Mouse (Mus musculus): ENCODE results near the gene Gm36864. TPM values are rescaled to one million over a fixed set of nuclear protein-coding genes. Genes with fewer than 3 reads are reported as not detected.
A peak's percentile ranks its signal among the peaks of the same experiment; 100 is the strongest.

The Gm36864 gene
- polyA plus RNA-seq, 1 experiment from 2014 or later: not detected

DNA sequence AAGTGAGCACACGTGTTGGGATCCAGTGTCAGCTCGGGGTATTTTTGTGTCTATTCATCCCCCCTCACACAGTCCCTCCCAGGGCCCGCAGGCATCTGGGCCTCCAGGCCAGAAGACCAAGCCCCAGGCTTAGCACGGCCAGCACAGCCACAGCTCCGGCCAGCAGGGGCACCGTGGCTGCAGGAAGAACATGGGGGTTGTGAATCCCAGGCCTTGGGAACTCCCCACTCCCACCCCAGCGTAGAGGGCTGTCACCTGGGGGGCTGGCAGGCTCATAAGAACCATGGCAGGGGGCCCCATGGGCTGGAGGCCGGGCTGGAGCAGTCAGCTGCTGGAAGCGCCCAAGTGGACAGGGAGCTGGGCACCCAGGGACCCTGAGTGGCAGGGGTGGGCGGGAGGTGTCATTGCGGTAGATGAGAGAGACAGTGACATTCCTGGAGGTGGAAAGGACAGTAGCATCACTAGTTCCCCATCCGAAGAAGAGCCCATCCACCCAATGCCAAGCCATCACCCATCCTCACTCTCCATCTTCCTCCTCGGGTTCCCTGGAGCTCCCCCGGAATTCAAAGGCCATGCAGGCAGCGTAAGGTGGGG is 17.1 kb downstream of the Gm36864 start:
- no peak overlapping the region for H3K27ac ChIP-seq (ENCODE audit: low read length)
- WGBS: 55% methylated on average over 15 of the region's 15 CpGs
- H3K4me2 ChIP-seq (replicated peaks; ENCODE audit: low read depth, low read length): no peak overlapping the region
- no peaks in the 10 kb centered on the region for H3K4me1 ChIP-seq (ENCODE audit: insufficient read depth, low read depth, low read length)
- no peak overlapping the region for H3K4me3 ChIP-seq (ENCODE audit: low read depth, low read length)
- H3K36me3 ChIP-seq (ENCODE audit: insufficient read depth, low read length): no peaks in the 10 kb centered on the region; the same call in 1 of the 2 replicates
- no peak for ATAC-seq
- H3K9ac ChIP-seq (replicated peaks; ENCODE audit: low read depth): no peak overlapping the region
- H3K9me3 ChIP-seq (ENCODE audit: low read length): no peaks in the 10 kb centered on the region
- no peaks in the 10 kb centered on the region for H3K27me3 ChIP-seq (replicated peaks; ENCODE audit: insufficient read depth, low read length)
- no peak for TF ChIP-seq EP300 (IDR thresholded peaks at IDR 0.05)
- TF ChIP-seq CTCF (IDR thresholded peaks at IDR 0.05): no peak
- no peak for DNase-seq (ENCODE audit: low spot score)

GRCm38 (mm10) chr7:44254930-44255329 is 19.0 kb downstream of the Gm36864 start:
- WGBS: 47% methylated on average over 6 of the region's 6 CpGs
- DNase-seq (ENCODE audit: low spot score) (no peak), ATAC-seq (peak; percentile 27; the same call in 1 of the 2 replicates)

DNA sequence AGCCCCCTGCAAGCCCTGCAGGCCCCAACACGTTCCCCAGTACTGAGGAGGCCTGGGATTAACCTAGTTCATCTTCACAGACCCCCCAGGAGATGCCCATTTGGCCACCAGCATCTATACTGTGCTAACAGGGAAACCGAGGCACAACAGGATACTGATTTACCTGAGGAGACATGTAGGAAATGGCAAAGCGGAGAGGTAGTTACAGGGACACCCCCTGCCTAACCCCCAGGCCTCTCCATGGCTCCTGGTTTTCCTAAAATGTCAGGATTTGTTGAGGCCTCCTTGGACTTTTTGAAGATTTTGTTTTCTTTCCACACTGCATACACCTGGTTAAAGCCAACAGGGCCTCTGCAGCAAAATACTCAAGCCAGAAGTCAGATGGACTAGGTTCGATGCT is 21.3 kb downstream of the Gm36864 start, which contains the start of gene Acp4:
TSS of gene Acp4 (minus strand) at position 101 of the 400 bp plus-strand sequence.
- no peaks in the 10 kb centered on the region for H3K27me3 ChIP-seq (replicated peaks; ENCODE audit: insufficient read depth, low read length)
- no peak for TF ChIP-seq CTCF (IDR thresholded peaks at IDR 0.05)
- no peak for TF ChIP-seq EP300 (IDR thresholded peaks at IDR 0.05)
- ATAC-seq (no peak), DNase-seq (ENCODE audit: low spot score) (no peak)
- WGBS: 77% methylated on average over 4 of the region's 4 CpGs
- H3K4me3 ChIP-seq (ENCODE audit: low read depth, low read length): no peak within 1 kb of the TSS
- H3K4me1 ChIP-seq (ENCODE audit: insufficient read depth, low read depth, low read length): no peaks in the 10 kb centered on the region
- H3K4me2 ChIP-seq (replicated peaks; ENCODE audit: low read depth, low read length): no peak within 1 kb of the TSS
- H3K36me3 ChIP-seq (ENCODE audit: insufficient read depth, low read length): no peaks in the 10 kb centered on the region
- H3K27ac ChIP-seq (ENCODE audit: low read length): no peak within 1 kb of the TSS
- no peak within 1 kb of the TSS for H3K9ac ChIP-seq (replicated peaks; ENCODE audit: low read depth)
- no peaks in the 10 kb centered on the region for H3K9me3 ChIP-seq (ENCODE audit: low read length)

More at GRCm38 (mm10) chr7:44254930-44255329, 19.0 kb downstream of the Gm36864 start:
- Histone ChIP-seq H3K4me3 (ENCODE audit: low read depth, low read length) (no peak overlapping the region), H3K4me1 (ENCODE audit: insufficient read depth, low read depth, low read length) (no peaks in the 10 kb centered on the region), H3K36me3 (ENCODE audit: insufficient read depth, low read length) (no peaks in the 10 kb centered on the region; the same call in 1 of the 2 replicates), H3K4me2 (replicated peaks; ENCODE audit: low read depth, low read length) (no peak overlapping the region), H3K27ac (ENCODE audit: low read length) (no peak overlapping the region), H3K9me3 (ENCODE audit: low read length) (no peaks in the 10 kb centered on the region), H3K27me3 (replicated peaks; ENCODE audit: insufficient read depth, low read length) (no peaks in the 10 kb centered on the region), H3K9ac (replicated peaks; ENCODE audit: low read depth) (no peak overlapping the region)
- TF ChIP-seq CTCF (IDR thresholded peaks at IDR 0.05): no peak
- no peak for TF ChIP-seq EP300 (IDR thresholded peaks at IDR 0.05)

GRCm38 (mm10) chr7:44260410-44260809 is 24.4 kb downstream of the Gm36864 start:
- no peak for DNase-seq (ENCODE audit: low spot score)
- no peaks in the 10 kb centered on the region for H3K36me3 ChIP-seq (ENCODE audit: insufficient read depth, low read length)
- no peak overlapping the region for H3K27ac ChIP-seq (ENCODE audit: low read length)
- no peaks in the 10 kb centered on the region for H3K9me3 ChIP-seq (ENCODE audit: low read length)
- ATAC-seq: no peak
- TF ChIP-seq EP300 (IDR thresholded peaks at IDR 0.05): no peak
- TF ChIP-seq CTCF (IDR thresholded peaks at IDR 0.05): no peak
- H3K4me1 ChIP-seq (ENCODE audit: insufficient read depth, low read depth, low read length): no peaks in the 10 kb centered on the region
- H3K9ac ChIP-seq (replicated peaks; ENCODE audit: low read depth): no peak overlapping the region
- no peak overlapping the region for H3K4me3 ChIP-seq (ENCODE audit: low read depth, low read length)
- H3K27me3 ChIP-seq (replicated peaks; ENCODE audit: insufficient read depth, low read length): no peaks in the 10 kb centered on the region
- whole genome bisulfite sequencing: 62% methylated on average over 6 of the region's 6 CpGs
- H3K4me2 ChIP-seq (replicated peaks; ENCODE audit: low read depth, low read length): no peak overlapping the region

GRCm38 (mm10) chr7:44261147-44261546 is 25.2 kb downstream of the Gm36864 start, which contains the start of gene Gm15517:
Gm15517 (plus strand) TSS chr7:44261447.
- DNase-seq (ENCODE audit: low spot score): no peak
- H3K4me2 ChIP-seq (replicated peaks; ENCODE audit: low read depth, low read length): no peak within 1 kb of the TSS
- no peak within 1 kb of the TSS for H3K27ac ChIP-seq (ENCODE audit: low read length)
- H3K36me3 ChIP-seq (ENCODE audit: insufficient read depth, low read length): no peaks in the 10 kb centered on the region
- H3K9me3 ChIP-seq (ENCODE audit: low read length): no peaks in the 10 kb centered on the region
- H3K27me3 ChIP-seq (replicated peaks; ENCODE audit: insufficient read depth, low read length): no peaks in the 10 kb centered on the region
- 38% methylated on average over 5 of the region's 5 CpGs for WGBS
- H3K4me1 ChIP-seq (ENCODE audit: insufficient read depth, low read depth, low read length): no peaks in the 10 kb centered on the region
- no peak within 1 kb of the TSS for H3K4me3 ChIP-seq (ENCODE audit: low read depth, low read length)
- no peak for ATAC-seq
- no peak within 1 kb of the TSS for H3K9ac ChIP-seq (replicated peaks; ENCODE audit: low read depth)
- TF ChIP-seq CTCF (IDR thresholded peaks at IDR 0.05) (no peak), EP300 (IDR thresholded peaks at IDR 0.05) (no peak)

DNA sequence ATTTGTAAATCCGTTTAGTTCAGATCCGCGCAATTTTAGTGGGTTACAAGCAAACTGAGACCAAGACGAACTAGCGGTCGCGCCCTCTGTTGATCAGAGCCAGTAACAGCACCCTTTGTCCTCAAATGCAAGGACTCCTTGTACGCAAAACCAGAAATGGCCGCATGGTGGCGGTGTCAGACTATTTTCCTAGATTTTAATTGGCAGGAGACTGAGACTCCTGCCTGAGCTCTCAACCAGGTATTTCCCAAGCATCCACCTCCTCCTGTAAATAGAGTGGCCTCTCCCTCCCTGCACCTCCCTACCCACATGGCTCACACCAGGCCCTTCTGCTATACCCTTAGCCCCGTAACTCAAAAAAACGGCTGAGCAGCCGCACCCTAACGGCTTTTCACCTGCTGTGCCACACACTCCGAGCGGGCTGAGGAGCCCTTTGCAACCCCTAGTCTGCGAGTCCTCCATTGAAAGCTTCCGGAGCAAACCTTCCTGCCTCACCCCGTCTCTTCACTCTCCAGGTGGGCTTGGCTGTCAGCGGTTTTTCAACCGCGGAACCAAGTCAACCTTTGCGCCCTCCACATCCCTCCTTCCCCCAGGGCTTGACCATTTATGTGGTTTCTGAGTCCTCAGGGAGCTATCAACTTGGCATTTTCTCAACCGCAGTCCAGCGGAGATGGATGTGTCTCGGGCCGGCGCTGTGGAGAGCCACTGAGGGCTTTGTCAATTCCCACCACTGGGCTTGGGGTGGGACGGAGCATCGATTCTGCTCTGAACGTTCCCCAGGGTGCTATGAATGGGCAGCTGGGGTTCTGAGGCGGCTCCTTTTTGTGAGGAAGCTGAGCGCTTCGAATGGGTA is 27.0 kb downstream of the Gm36864 start:
- 5% methylated on average over 34 of the region's 34 CpGs for WGBS
- no peak overlapping the region for H3K27ac ChIP-seq (ENCODE audit: low read length)
- H3K27me3 ChIP-seq (replicated peaks; ENCODE audit: insufficient read depth, low read length): no peaks in the 10 kb centered on the region
- no peak overlapping the region for H3K9ac ChIP-seq (replicated peaks; ENCODE audit: low read depth)
- H3K4me2 ChIP-seq (replicated peaks; ENCODE audit: low read depth, low read length): no peak overlapping the region
- ATAC-seq (peak; percentile 95), DNase-seq (ENCODE audit: low spot score) (peak; percentile 94)
- H3K4me1 ChIP-seq (ENCODE audit: insufficient read depth, low read depth, low read length): no peaks in the 10 kb centered on the region
- H3K9me3 ChIP-seq (ENCODE audit: low read length): no peaks in the 10 kb centered on the region
- TF ChIP-seq CTCF (IDR thresholded peaks at IDR 0.05) (peak; percentile 98), EP300 (IDR thresholded peaks at IDR 0.05) (no peak)
- H3K36me3 ChIP-seq (ENCODE audit: insufficient read depth, low read length): no peaks in the 10 kb centered on the region
- H3K4me3 ChIP-seq (ENCODE audit: low read depth, low read length): no peak overlapping the region

All from lung, postnatal 0 days (tissue).